Mouse (Mus musculus) heart, postnatal 0 days (tissue): ENCODE measurements around the gene Nol4l.

Experiments used
- CTCF ChIP-seq: IDR thresholded peaks from 2 replicates; pipeline ENCODE4 v1.5.1; 2016; ENCODE audit warnings: antibody characterized with exemption, control low read depth, low read depth
- EP300 ChIP-seq: IDR thresholded peaks from 2 replicates; pipeline ENCODE4 v1.6.1; 2016; ENCODE audit warnings: antibody characterized with exemption, low read depth

GRCm38 (mm10) chr2:153546471-153546870 is 16.7 kb upstream of the Nol4l start:
- TF ChIP-seq CTCF (no peak), EP300 (no peak)
